Mouse (Mus musculus) MEL (cell line): ENCODE data around the gene Foxn2. TPM values are rescaled to one million over a fixed set of nuclear protein-coding genes. Genes with fewer than 3 reads are reported as not detected.

Source experiments
- DNase-seq: peaks from one replicate; pipeline ENCODE4 v3.0.0; 2011; ENCODE audit warnings: low read depth, low spot score
- H3K27ac ChIP-seq: 2 replicates; pipeline ENCODE4 v1.5.1; 2012; ENCODE audit warnings: low read depth, mild to moderate bottlenecking, control low read depth, low read length, moderate library complexity; ENCODE audit not compliant: control insufficient read depth
- H3K27me3 ChIP-seq, 2 experiments: fragments of 150-350 bp in 1 of 2; sonication (generic) in 1 of 2; 2 replicates each; pipeline ENCODE4 v1.6.1; 2012; ENCODE audit warnings: low read length in 2 of 2, mild to moderate bottlenecking in 2 of 2, improper control_type of control experiment in 1 of 2, moderate library complexity in 1 of 2; ENCODE audit not compliant: insufficient read depth in 2 of 2, control insufficient read depth in 1 of 2
- H3K36me3 ChIP-seq, 2 experiments: 2 replicates each; pipeline ENCODE4 v1.6.1; 2012 to 2014; ENCODE audit warnings: low read length in 2 of 2, improper control_type of control experiment in 1 of 2, inconsistent platforms in 1 of 2, mild to moderate bottlenecking in 1 of 2; ENCODE audit not compliant: insufficient read depth in 2 of 2, control insufficient read depth in 1 of 2
- H3K4me1 ChIP-seq, 2 experiments: fragments of 150-350 bp in 1 of 2; sonication (generic) in 1 of 2; 2 replicates each; pipeline ENCODE4 v1.6.1; 2012; ENCODE audit warnings: low read length in 2 of 2, improper control_type of control experiment in 1 of 2, mild to moderate bottlenecking in 1 of 2; ENCODE audit not compliant: insufficient read depth in 2 of 2, control insufficient read depth in 1 of 2
- H3K4me3 ChIP-seq, 2 experiments: fragments of 150-350 bp in 1 of 2; sonication (generic) in 1 of 2; 2 replicates each; pipeline ENCODE4 v1.5.1; 2012; ENCODE audit warnings: low read depth in 2 of 2, low read length in 2 of 2, mild to moderate bottlenecking in 2 of 2, moderate library complexity in 2 of 2, control low read depth in 1 of 2, improper control_type of control experiment in 1 of 2; ENCODE audit not compliant: control insufficient read depth in 1 of 2, insufficient read depth in 1 of 2
- H3K79me2 ChIP-seq: 2 replicates; pipeline ENCODE4 v1.6.1; 2012; ENCODE audit warnings: mild to moderate bottlenecking, low read length, moderate library complexity; ENCODE audit not compliant: control insufficient read depth, poor library complexity, insufficient read depth
- H3K9ac ChIP-seq: 2 replicates; pipeline ENCODE4 v1.6.1; 2012; ENCODE audit warnings: low read depth, mild to moderate bottlenecking, control low read depth, low read length, moderate library complexity; ENCODE audit not compliant: control insufficient read depth, poor library complexity, severe bottlenecking
- H3K9me3 ChIP-seq: fragments of 150-350 bp; sonication (generic); replicated peaks from 2 replicates; pipeline ENCODE4 v1.6.1; 2012; ENCODE audit warnings: mild to moderate bottlenecking, low read length, improper control_type of control experiment, moderate library complexity; ENCODE audit not compliant: insufficient read depth
- CHD2 ChIP-seq: IDR thresholded peaks from 2 replicates; pipeline ENCODE4 v1.6.1; 2011; ENCODE audit warnings: low read length, improper control_type of control experiment
- E2F4 ChIP-seq: IDR thresholded peaks from 2 replicates; pipeline ENCODE4 v1.6.1; 2011; ENCODE audit warnings: low read depth, low read length, improper control_type of control experiment, borderline replicate concordance
- ELF1 ChIP-seq: IDR thresholded peaks from 2 replicates; pipeline ENCODE4 v1.6.1; 2014; ENCODE audit warnings: low read depth, mild to moderate bottlenecking, inconsistent platforms, low read length, improper control_type of control experiment, moderate library complexity
- EP300 ChIP-seq, 2 experiments: IDR thresholded peaks; 2 replicates each; pipeline ENCODE4 v1.6.1; 2011; ENCODE audit warnings: improper control_type of control experiment in 2 of 2, low read length in 2 of 2, low read depth in 1 of 2, mild to moderate bottlenecking in 1 of 2
- ETS1 ChIP-seq: IDR thresholded peaks from 2 replicates; pipeline ENCODE4 v1.6.1; 2012; ENCODE audit warnings: low read depth, mild to moderate bottlenecking, inconsistent platforms, low read length, improper control_type of control experiment, moderate library complexity
- GABPA ChIP-seq: IDR thresholded peaks from 2 replicates; pipeline ENCODE4 v1.6.1; 2012; ENCODE audit warnings: low read depth, mild to moderate bottlenecking, inconsistent platforms, low read length, improper control_type of control experiment, moderate library complexity
- HCFC1 ChIP-seq: IDR thresholded peaks from 2 replicates; pipeline ENCODE4 v1.6.1; 2012; ENCODE audit warnings: low read depth, mild to moderate bottlenecking, inconsistent platforms, low read length, improper control_type of control experiment, moderate library complexity
- MAFK ChIP-seq: IDR thresholded peaks from 2 replicates; pipeline ENCODE4 v1.6.1; 2011; ENCODE audit warnings: low read depth, mild to moderate bottlenecking, low read length, improper control_type of control experiment, borderline replicate concordance
- MAX ChIP-seq: IDR thresholded peaks from 2 replicates; pipeline ENCODE4 v1.6.1; 2011; ENCODE audit warnings: low read length, improper control_type of control experiment
- MAZ ChIP-seq: IDR thresholded peaks from 2 replicates; pipeline ENCODE4 v1.6.1; 2012; ENCODE audit warnings: low read depth, mild to moderate bottlenecking, inconsistent platforms, low read length, improper control_type of control experiment
- MEF2A ChIP-seq: IDR thresholded peaks from 2 replicates; pipeline ENCODE4 v1.6.1; 2014; ENCODE audit warnings: low read depth, mild to moderate bottlenecking, inconsistent platforms, low read length, improper control_type of control experiment; ENCODE audit not compliant: poor library complexity, insufficient replicate concordance, severe bottlenecking; ENCODE audit errors: extremely low read depth
- NELFE ChIP-seq: IDR thresholded peaks from 2 replicates; pipeline ENCODE4 v1.6.1; 2011; ENCODE audit warnings: low read depth, low read length, improper control_type of control experiment
- RAD21 ChIP-seq: IDR thresholded peaks from 2 replicates; pipeline ENCODE4 v1.6.1; 2011; ENCODE audit warnings: mild to moderate bottlenecking, low read depth, low read length, improper control_type of control experiment
- RCOR1 ChIP-seq: IDR thresholded peaks from 2 replicates; pipeline ENCODE4 v1.6.1; 2012; ENCODE audit warnings: low read depth, mild to moderate bottlenecking, inconsistent platforms, low read length, improper control_type of control experiment
- SIN3A ChIP-seq: IDR thresholded peaks from 2 replicates; pipeline ENCODE4 v1.6.1; 2012; ENCODE audit warnings: low read length, improper control_type of control experiment, inconsistent platforms
- SMC3 ChIP-seq: IDR thresholded peaks from 2 replicates; pipeline ENCODE4 v1.6.1; 2011; ENCODE audit warnings: low read depth, low read length, improper control_type of control experiment
- TAL1 ChIP-seq: IDR thresholded peaks from 2 replicates; pipeline ENCODE4 v1.6.1; 2012; ENCODE audit warnings: mild to moderate bottlenecking, inconsistent platforms, low read length, moderate library complexity, mixed read lengths
- TCF12 ChIP-seq: IDR thresholded peaks from 2 replicates; pipeline ENCODE4 v1.6.1; 2014; ENCODE audit warnings: low read depth, mild to moderate bottlenecking, inconsistent platforms, low read length, improper control_type of control experiment, moderate library complexity
- UBTF ChIP-seq: IDR thresholded peaks from 2 replicates; pipeline ENCODE4 v1.6.1; 2012; ENCODE audit warnings: low read depth, mild to moderate bottlenecking, inconsistent platforms, low read length, improper control_type of control experiment, moderate library complexity, borderline replicate concordance; ENCODE audit not compliant: insufficient read depth
- USF1 ChIP-seq: IDR thresholded peaks from 2 replicates; pipeline ENCODE4 v1.6.1; 2014; ENCODE audit warnings: low read depth, mild to moderate bottlenecking, inconsistent platforms, low read length, improper control_type of control experiment, moderate library complexity
- USF2 ChIP-seq, 2 experiments: IDR thresholded peaks; 2 replicates each; pipeline ENCODE4 v1.6.1; 2011 to 2012; ENCODE audit warnings: improper control_type of control experiment in 2 of 2, low read length in 2 of 2, borderline replicate concordance in 1 of 2, inconsistent platforms in 1 of 2, low read depth in 1 of 2, mild to moderate bottlenecking in 1 of 2; ENCODE audit not compliant: insufficient read depth in 1 of 2
- ZMIZ1 ChIP-seq: IDR thresholded peaks from 2 replicates; pipeline ENCODE4 v1.6.1; 2012; ENCODE audit warnings: low read depth, mild to moderate bottlenecking, inconsistent platforms, low read length, improper control_type of control experiment, moderate library complexity
- polyA plus RNA-seq, 2 experiments: library from polyadenylated mRNA; stranded (reverse) in 1 of 2; unstranded in 1 of 2; fragments of >175 nt in 1 of 2; fragments of >200 nt in 1 of 2; gene quantifications; 2 replicates each; pipeline versions ENCODE4 v1.2.1 to v1.2.4; 2012; ENCODE audit warnings: low replicate concordance in 2 of 2, low read depth in 1 of 2; ENCODE audit not compliant: insufficient read length in 2 of 2, insufficient read depth in 1 of 2, missing spikeins in 1 of 2
- total RNA-seq: library from RNA; depleted of rRNA; stranded (reverse); fragments of 300-350 nt; gene quantifications from 2 replicates; pipeline ENCODE4 v1.2.3, GENCODE M21; 2012

Foxn2 gene
- total and polyA plus RNA-seq, 3 experiments = 20.0 to 133 (median 21.7) TPM

DNA sequence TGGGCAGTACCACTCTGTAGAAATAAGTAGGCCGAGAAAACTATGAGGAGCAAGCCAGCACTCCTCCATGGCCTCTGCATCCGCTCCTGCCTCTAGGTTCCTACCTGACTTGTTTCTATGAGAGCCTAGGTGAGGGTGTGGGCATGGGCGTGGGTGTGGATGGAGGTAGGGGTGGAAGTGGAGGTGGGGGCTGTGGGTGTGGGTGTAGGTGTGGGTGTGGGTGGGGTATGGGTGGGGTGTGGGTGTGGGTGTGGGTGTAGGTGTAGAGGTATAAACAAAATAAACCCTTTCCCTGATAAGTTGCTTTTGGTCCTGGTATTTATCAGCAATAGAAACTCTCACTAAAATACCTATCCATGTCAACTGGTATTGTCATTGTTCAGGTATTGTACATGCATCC is 30.8 kb upstream of the Foxn2 start:
- Histone ChIP-seq H3K79me2 (no peaks in the 10 kb centered on the region), H3K4me3 (no peak overlapping the region), H3K9me3 (no peaks in the 10 kb centered on the region), H3K4me1 (no peaks in the 10 kb centered on the region), H3K9ac (no peak overlapping the region), H3K27me3 (no peaks in the 10 kb centered on the region), H3K36me3 (no peaks in the 10 kb centered on the region), H3K27ac (no peak overlapping the region)
- no peak for TF ChIP-seq MAZ
- no peak for TF ChIP-seq E2F4
- TF ChIP-seq EP300 (IDR thresholded peaks at IDR 0.05; ENCODE audit: low read depth in 1 of 2, low read length in 2 of 2) = no peak
- TF ChIP-seq SMC3 = no peak
- TF ChIP-seq TAL1 = no peak
- no peak for TF ChIP-seq NELFE
- TF ChIP-seq UBTF = no peak
- TF ChIP-seq CHD2 = no peak
- no peak for DNase-seq

DNA sequence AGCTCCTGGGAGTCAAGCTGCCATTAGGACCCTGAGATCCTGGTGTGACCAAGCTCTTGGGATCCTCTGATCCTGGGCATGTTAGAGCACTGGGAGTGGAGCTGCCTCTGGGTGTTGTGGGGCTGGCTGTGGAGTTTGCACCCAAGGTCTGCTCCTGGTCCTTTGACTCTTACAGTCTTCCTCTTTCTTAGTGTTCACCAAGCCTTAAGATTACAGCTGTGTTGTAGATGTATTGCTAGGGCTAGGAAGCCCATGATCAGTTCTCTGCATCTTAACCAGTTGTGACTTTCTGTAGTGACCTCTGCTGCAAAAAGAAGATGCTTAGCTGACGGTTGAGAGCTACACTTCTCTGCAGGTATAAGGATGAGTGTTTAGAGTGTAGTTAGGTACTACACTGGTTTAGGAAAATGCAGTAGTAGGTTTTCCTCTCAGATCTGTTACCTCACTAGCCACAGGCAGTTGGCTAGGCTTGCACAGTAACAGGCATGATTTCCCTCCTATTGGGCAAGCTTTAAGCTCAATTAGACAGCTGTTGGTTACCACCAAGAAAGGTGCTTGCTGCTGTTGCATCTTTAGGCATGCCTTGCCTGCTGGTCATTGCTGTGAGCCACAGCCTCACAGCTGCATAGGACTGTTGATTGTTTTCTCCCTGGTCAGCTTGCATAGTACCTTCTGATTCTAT is 27.2 kb upstream of the Foxn2 start:
- no peak for TF ChIP-seq TCF12
- no peak for TF ChIP-seq MAFK
- TF ChIP-seq USF1 = no peak
- TF ChIP-seq UBTF = no peak
- TF ChIP-seq GABPA = no peak
- TF ChIP-seq MAX = no peak
- TF ChIP-seq RCOR1 = no peak
- TF ChIP-seq NELFE = no peak
- TF ChIP-seq E2F4 = no peak
- TF ChIP-seq SMC3 = no peak
- no peak for TF ChIP-seq HCFC1
- TF ChIP-seq ETS1 = no peak
- no peak for TF ChIP-seq RAD21
- no peak for TF ChIP-seq USF2 (IDR thresholded peaks at IDR 0.05; ENCODE audit: borderline replicate concordance in 1 of 2, insufficient read depth in 1 of 2, low read depth in 1 of 2, low read length in 2 of 2)
- no peak for TF ChIP-seq MEF2A
- TF ChIP-seq SIN3A = no peak
- no peak for TF ChIP-seq ELF1
- no peak for TF ChIP-seq ZMIZ1
- no peak for DNase-seq
- Histone ChIP-seq H3K9ac (no peak overlapping the region), H3K4me3 (no peak overlapping the region), H3K79me2 (no peaks in the 10 kb centered on the region), H3K27me3 (no peaks in the 10 kb centered on the region), H3K4me1 (no peaks in the 10 kb centered on the region), H3K27ac (no peak overlapping the region), H3K9me3 (no peaks in the 10 kb centered on the region), H3K36me3 (no peaks in the 10 kb centered on the region)
